Mouse (Mus musculus) cerebellum, adult 2 months (tissue): ENCODE measurements around the gene Nlrx1.

ENCODE experiments used
- CTCF ChIP-seq: fragments of 200-500 bp; IDR thresholded peaks from 2 replicates; pipeline ENCODE4 v1.5.1; 2011; ENCODE audit warnings: low read depth, mild to moderate bottlenecking, control low read depth, low read length, moderate library complexity, borderline replicate concordance; ENCODE audit not compliant: insufficient read depth
- POLR2A ChIP-seq: fragments of 200-500 bp; IDR thresholded peaks from 2 replicates; pipeline ENCODE4 v1.6.1; 2011; ENCODE audit warnings: low read length, control low read depth, borderline replicate concordance; ENCODE audit not compliant: insufficient read depth

GRCm38 (mm10) chr9:44317452-44317851, 49.1 kb upstream of the Nlrx1 start:
- no peak for TF ChIP-seq CTCF
- no peak for TF ChIP-seq POLR2A
